8 mouse cellular contexts compared by ENCODE assay signal in the genomic region with DNA sequence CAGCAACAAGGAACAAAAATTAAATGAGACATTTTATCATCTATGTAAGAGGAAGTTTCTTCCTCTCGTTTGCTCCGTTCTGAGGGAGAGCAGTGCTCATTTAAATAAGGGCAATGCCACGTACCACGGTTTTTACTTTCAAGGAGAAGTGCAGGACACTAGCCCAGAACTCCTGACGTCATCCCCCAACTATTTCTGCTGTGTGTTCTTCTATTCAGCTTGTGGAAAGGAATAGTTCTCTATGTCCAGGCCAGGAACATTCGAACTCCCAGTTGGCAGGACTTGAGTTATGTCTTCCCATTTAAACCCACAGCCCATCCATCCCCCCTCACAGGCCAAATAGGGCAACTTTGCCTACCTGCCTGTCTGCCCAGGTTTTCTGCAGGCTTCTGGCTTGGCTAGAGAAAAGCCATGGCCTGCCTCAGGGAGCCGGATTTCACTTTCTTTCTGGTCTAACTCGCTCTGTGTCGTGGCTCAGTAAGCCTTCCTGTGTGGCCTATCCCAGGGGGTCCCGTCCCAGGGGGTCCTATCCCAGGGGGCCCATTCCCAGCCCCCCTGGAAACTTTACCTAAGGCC. TPM values are rescaled to one million over a fixed set of nuclear protein-coding genes. Genes with fewer than 3 reads are reported as not detected.
DNase-seq lines count a peak whose midpoint lies in the region; ATAC-seq and TF ChIP-seq lines count a peak whose summit lies in the region.

No protein-coding gene starts in this region.

- peaks cover 21% of the 10 kb centered on the region for H3K4me1 ChIP-seq in intestine, postnatal 0 days (replicated peaks; ENCODE audit: control insufficient read depth, insufficient read depth, low read length)
- peaks cover 42% of the 10 kb centered on the region for H3K4me1 ChIP-seq in lung, embryonic 16.5 days (replicated peaks; ENCODE audit: control insufficient read depth, insufficient read depth, low read length)
- H3K4me1 ChIP-seq in olfactory bulb, adult 2 months (ENCODE audit: control insufficient read depth, insufficient read depth, low read length): peaks cover 13% of the 10 kb centered on the region

- 2% methylated on average over 10 of the region's 10 CpGs for WGBS in intestine, postnatal 0 days
- 3% methylated on average over 10 of the region's 10 CpGs for WGBS in lung, embryonic 16.5 days
- 3% methylated on average over 10 of the region's 10 CpGs for WGBS in olfactory bulb, adult 2 months

- peak overlapping the region; percentile 89 for H3K4me2 ChIP-seq in intestine, postnatal 0 days (replicated peaks; ENCODE audit: low read depth)
- peak overlapping the region; percentile 95 for H3K4me2 ChIP-seq in lung, embryonic 16.5 days (ENCODE audit: low read depth, low read length)

- H3K9me3 ChIP-seq in intestine, postnatal 0 days (ENCODE audit: control insufficient read depth): no peaks in the 10 kb centered on the region
- H3K9me3 ChIP-seq in lung, embryonic 16.5 days (ENCODE audit: control insufficient read depth, low read length): no peaks in the 10 kb centered on the region

- H3K4me3 ChIP-seq in intestine, postnatal 0 days (ENCODE audit: low read depth, low read length): peak overlapping the region; percentile 64
- H3K4me3 ChIP-seq in lung, embryonic 16.5 days (ENCODE audit: low read length): peak overlapping the region; percentile 79
- H3K4me3 ChIP-seq in olfactory bulb, adult 2 months (ENCODE audit: insufficient read depth, low read depth, low read length): peak overlapping the region; percentile 56

- H3K27me3 ChIP-seq in intestine, postnatal 0 days (replicated peaks; ENCODE audit: control insufficient read depth, insufficient read depth, low read length): no peaks in the 10 kb centered on the region
- H3K27me3 ChIP-seq in lung, embryonic 16.5 days (ENCODE audit: control insufficient read depth, insufficient read depth, low read depth, low read length): no peaks in the 10 kb centered on the region

- no peak for TF ChIP-seq POLR2A in olfactory bulb, adult 2 months (IDR thresholded peaks at IDR 0.05; ENCODE audit: insufficient read depth, low read depth, low read length)

- no peak for ATAC-seq in intestine, postnatal 0 days
- peak; percentile 32; the same call in 1 of the 2 replicates for ATAC-seq in lung, embryonic 16.5 days (ENCODE audit: low read depth)

- H3K27ac ChIP-seq in intestine, postnatal 0 days (ENCODE audit: low read depth, low read length): peak overlapping the region; percentile 86
- peak overlapping the region; percentile 97 for H3K27ac ChIP-seq in lung, embryonic 16.5 days (ENCODE audit: low read length)
- H3K27ac ChIP-seq in olfactory bulb, adult 2 months (ENCODE audit: insufficient read depth, low read depth, low read length): peak overlapping the region; percentile 75

- peak overlapping the region; percentile 60 for H3K9ac ChIP-seq in intestine, postnatal 0 days (ENCODE audit: low read depth, low read length)
- H3K9ac ChIP-seq in lung, embryonic 16.5 days (ENCODE audit: low read length): peak overlapping the region; percentile 84

- no peak for TF ChIP-seq CTCF in intestine, postnatal 0 days (IDR thresholded peaks at IDR 0.05; ENCODE audit: low read depth)
- no peak for TF ChIP-seq CTCF in olfactory bulb, adult 2 months (IDR thresholded peaks at IDR 0.05; ENCODE audit: insufficient read depth, low read depth, low read length)

- H3K36me3 ChIP-seq in intestine, postnatal 0 days (ENCODE audit: control insufficient read depth, insufficient read depth): peaks cover 5% of the 10 kb centered on the region; the same call in 1 of the 2 replicates
- no peaks in the 10 kb centered on the region for H3K36me3 ChIP-seq in lung, embryonic 16.5 days (ENCODE audit: control insufficient read depth, insufficient read depth, low read length)

- DNase-seq in urinary bladder, adult 2 months (ENCODE audit: low spot score): peak; percentile 43
- DNase-seq in urinary bladder, postnatal 10 days (ENCODE audit: low spot score): no peak
- DNase-seq in embryo, embryonic 10.5 days (ENCODE audit: low spot score): peak; percentile 81
- peak; percentile 88 to 93 for DNase-seq in heart, adult 18-20 months
- DNase-seq in right cerebral cortex, adult 2 months (ENCODE audit: low spot score in 2 of 2): no peak

RNA-seq across cellular contexts. Expression of gene Mbnl2, which starts 1.7 kb away (rescaled TPM):
- polyA plus RNA-seq in urinary bladder, adult 2 months (2012; rRNA removed): 161 and 178 TPM in 2 replicates
- 100 to 1,000 TPM; 218 to 240 TPM for total RNA-seq in heart, adult 18-20 months (2021)
- 94.4 and 99.0 TPM in 2 replicates for polyA plus RNA-seq in intestine, postnatal 0 days (2015; fragmentation: Nextera tagmentation; extraction: Ambion mirVana)
- polyA plus RNA-seq in lung, embryonic 16.5 days (2015; fragmentation: Nextera tagmentation; extraction: Ambion mirVana): 162 and 164 TPM in 2 replicates
- 141 and 206 TPM in 2 replicates for polyA plus RNA-seq in olfactory bulb, adult 2 months (2012; ENCODE audit: insufficient read depth, insufficient read length, low replicate concordance, missing spikeins)

Comparison
In these comparisons a context has a peak if more than half of its experiments do, and no peak if none do; other contexts are left out.
1. DNase-seq: peak in urinary bladder, adult 2 months (single experiment), embryo, embryonic 10.5 days (single experiment) and heart, adult 18-20 months (2 of 2); none in urinary bladder, postnatal 10 days (single experiment) and right cerebral cortex, adult 2 months (0 of 2).
2. Peak in every context shown above with its lines, with median percentiles within 50 percentile points of each other: H3K27ac ChIP-seq and H3K4me3 ChIP-seq.